Mouse (Mus musculus) ZHBTc4 (cell line): ENCODE data around the gene Cdh11.
"Not testable (repeated sequence)": the region's sequence is repeated elsewhere in the genome, so short reads cannot be mapped to it uniquely, and the experiment has no call there.

Experiments used
- DNase-seq: peaks from one replicate; pipeline ENCODE4 v3.0.0-alpha.2; 2011; ENCODE audit warnings: low read depth, low spot score

Cdh11 gene

GRCm38 (mm10) chr8:102715956-102716355 is 69.5 kb downstream of the Cdh11 start:
- no peak for DNase-seq

DNA sequence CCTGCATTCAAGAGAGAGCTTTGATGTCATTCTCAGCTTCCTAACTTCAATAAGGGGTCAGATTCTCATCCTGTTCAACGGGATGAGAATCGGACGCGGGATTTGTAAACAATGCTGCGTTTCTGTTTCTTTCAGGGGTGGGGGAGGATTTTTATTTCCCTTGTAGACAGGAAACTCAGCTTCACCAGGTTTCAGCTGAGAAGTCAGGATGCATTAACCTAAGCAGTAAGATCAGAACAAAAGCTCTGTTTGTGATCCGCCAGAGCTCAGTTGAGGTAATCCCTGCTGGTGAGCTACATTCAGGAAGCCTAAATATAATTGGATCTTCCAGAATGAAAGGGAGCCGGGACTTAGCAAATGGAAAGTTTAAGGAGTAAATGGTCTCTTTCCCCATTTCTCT is 78.1 kb downstream of the Cdh11 start:
- DNase-seq, result peak; percentile 15

DNA sequence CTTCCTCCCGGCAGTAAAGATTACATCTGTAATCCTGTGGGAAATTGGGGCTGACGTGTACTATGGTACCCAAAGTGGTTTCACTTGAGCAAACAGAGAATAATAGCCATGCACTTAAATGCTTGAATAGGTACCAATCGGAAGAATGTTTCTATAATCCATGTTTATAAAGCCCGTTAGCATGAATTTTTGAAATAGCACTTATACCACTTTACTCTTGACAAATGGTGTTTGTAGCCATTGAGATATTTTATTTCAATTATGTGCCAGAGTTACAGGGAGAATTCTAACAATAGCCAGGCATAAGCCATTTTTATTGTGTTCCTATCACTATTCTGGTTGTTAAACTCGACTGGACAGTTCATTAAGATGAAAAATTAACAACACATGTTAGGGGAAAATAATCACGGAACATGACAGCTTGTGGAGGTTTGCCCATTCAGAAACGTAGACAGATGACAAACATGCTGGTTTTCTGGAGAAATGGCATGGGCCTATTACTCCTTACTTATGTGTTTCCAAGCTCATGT is 80.0 kb downstream of the Cdh11 start:
- DNase-seq, result no peak

GRCm38 (mm10) chr8:102700245-102700644 is 85.2 kb downstream of the Cdh11 start:
- DNase-seq, result no peak

- DNase-seq, result no peak
Measured at GRCm38 (mm10) chr8:102698232-102698837, 87.1 kb downstream of the Cdh11 start.

- no peak for DNase-seq
Measured at GRCm38 (mm10) chr8:102693465-102693864, 92.0 kb downstream of the Cdh11 start.

GRCm38 (mm10) chr8:102685491-102685890 is 100.0 kb downstream of the Cdh11 start:
- not testable (repeated sequence) for DNase-seq

- DNase-seq, result no peak
Measured at GRCm38 (mm10) chr8:102685023-102685422, 100.4 kb downstream of the Cdh11 start.

- DNase-seq, result no peak
Measured at GRCm38 (mm10) chr8:102677148-102677547, 108.3 kb downstream of the Cdh11 start.

DNA sequence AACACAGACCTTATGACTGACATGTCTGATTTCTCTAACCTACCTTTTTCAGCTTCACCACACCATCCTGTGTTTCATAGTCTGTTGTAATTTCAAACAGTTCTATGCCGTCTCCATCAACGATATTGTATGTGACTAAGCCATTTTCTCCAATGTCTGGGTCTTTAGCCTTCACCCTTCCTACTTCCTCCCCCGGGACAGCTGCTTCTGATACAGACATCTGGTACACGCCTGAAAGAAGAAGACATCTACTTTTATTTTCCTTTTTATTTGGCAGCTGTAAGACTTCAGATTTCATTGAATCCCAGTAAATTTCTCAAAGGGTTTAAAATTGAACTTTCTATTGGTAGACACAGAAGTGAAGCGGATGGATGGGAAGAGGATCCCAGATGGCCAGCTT is 120.9 kb downstream of the Cdh11 start:
- not testable (repeated sequence) for DNase-seq

DNA sequence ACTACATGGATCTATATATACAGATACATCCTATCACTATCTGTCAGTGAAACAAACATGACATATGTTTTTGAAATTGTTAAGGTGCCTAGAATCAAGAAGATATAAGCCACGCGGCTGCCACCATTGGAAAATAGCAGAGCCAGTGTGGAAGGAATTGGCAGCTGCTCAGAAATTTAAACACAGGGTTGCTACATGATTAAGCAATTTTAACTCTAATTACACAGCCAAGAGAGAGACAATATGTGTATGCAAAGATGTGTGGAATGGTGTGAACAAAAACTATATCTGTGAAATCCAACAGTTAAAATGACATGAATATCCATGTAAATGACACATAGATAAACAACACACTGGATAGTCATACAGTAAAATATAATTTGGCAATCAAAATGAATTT is 128.9 kb downstream of the Cdh11 start:
- no peak for DNase-seq

DNA sequence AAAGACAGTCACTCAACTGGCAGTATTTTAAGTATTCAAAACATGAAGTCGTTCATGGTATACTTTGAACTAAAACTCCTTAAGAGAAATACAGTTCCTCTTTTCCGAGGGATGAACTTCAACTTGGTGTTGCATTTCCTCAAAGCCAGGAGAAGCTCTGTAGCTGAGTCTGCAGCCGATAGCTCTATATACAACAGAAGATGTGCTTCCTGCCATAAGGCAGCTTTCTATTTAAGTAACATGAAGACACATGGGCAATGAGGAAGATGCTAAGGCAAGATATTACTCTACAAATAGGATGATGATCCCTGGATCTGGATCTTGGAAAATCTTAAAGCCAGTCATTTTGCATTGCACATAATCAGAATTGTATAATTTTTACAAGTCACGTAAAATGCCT is 133.5 kb downstream of the Cdh11 start:
- no peak for DNase-seq

DNA sequence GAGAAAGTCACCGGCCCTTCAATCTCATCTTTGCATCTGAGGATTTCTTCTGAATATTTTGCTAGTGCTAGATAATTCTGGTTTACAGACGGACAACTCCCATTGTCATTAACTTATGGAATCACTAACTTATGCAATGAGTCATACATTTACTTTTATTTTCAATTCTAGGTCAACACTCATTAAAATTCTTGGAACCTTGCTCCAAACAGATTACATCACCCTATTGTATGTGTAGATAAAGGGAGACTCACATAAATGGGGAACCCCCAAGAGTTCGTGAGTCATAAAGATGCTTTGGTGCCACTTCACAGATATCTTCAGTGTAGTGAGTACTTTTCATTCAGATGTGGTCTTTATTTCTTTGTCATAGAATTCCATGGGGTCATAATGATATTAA is 158.3 kb downstream of the Cdh11 start:
- DNase-seq, result no peak

GRCm38 (mm10) chr8:102612146-102612545 is 173.3 kb downstream of the Cdh11 start:
- no peak for DNase-seq

DNA sequence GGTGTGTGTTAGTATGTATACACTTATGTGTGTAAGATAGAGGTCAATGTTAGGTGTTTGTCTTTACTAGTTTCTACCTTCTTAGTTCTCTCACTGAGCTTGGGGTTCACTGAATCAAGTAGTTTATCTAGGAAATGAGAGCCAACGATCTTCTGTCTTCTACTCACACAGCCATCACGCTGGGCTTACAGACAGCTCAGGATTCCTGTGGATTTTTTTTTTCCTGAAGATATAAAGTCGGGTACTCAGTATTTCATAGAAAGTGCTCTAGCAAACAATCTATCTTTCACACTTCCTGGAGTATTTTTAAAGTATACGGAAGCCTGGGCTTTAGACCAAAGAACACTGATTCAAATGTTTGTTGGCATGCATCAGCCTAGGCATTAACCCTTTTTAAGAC is 184.1 kb downstream of the Cdh11 start:
- DNase-seq, result no peak

DNA sequence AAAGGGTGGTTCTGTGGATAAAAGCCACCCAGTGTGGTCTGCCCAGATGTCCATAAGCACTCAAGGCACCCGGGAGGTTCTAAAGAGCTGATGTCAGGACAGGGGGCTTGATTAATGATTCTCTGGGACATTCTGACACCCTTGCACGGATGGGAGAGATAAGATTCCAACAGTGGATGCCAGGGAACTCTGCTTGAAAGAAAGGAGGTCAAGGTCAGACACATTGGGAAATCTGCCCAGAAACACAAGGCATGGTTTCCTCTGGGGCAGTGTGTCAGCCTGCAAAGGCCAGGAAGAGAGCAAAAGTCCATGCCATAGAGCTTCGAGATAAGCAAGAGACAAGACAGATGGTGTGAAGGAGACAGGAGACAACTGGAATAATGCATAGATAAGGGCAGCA is 188.9 kb downstream of the Cdh11 start:
- no peak for DNase-seq

- DNase-seq, result no peak
Measured at GRCm38 (mm10) chr8:102593899-102594298, 191.5 kb downstream of the Cdh11 start.
